Mouse (Mus musculus) bone marrow, adult 2 months (tissue): ENCODE measurements around the gene Zfp61.

Source experiments
- CTCF ChIP-seq: fragments of 200-500 bp; IDR thresholded peaks from 2 replicates; pipeline ENCODE4 v1.5.1; 2011; ENCODE audit warnings: low read length, control low read depth; ENCODE audit not compliant: control insufficient read depth, insufficient read depth
- POLR2A ChIP-seq: fragments of 200-500 bp; IDR thresholded peaks from 2 replicates; pipeline ENCODE4 v1.6.1; 2011; ENCODE audit warnings: low read depth, mild to moderate bottlenecking, control low read depth, low read length, borderline replicate concordance; ENCODE audit not compliant: control insufficient read depth

- TF ChIP-seq POLR2A (no peak), CTCF (no peak)
These were observed 24.2 kb upstream of the Zfp61 start for GRCm38 (mm10) chr7:24325197-24325596.
